In the genomic region with DNA sequence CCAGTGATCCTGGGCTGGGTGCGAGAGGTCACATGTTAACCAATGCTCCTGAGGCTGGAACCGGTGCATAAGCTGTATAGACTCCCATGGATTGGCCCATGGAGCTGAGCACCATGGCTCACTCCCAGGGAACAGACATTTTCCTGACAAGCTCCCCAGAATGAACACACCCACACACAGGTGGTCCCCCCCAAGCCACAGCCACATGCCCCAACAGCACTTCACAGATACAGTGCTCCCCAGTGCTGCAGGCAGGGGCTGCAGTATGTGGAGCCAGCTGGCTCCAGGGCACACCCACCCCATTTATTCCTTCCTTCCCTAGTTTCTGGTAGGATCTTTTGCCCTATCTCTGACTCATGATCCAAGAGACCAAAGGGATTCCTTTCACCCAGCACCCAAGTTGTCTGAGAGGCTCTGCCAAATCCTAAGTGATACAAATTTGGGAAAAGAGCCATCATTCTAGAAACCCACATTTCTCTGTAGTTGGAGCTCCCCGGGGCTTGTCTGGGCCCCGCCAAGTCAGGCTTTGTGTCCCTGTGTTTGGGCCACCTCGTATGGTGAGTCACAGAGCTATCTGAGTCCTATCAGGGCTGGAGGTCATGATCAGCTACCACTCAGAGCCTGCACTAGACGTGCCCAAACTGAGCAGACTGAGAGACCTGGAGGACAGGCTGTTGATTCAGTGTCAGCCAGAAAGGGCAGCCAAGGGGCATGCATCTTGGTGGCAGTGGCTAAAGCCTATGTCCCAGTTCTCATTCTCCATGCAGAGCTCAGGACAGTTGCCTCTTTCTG, we compare ENCODE assay signal across 15 mouse cellular contexts. TPM values are rescaled to one million over a fixed set of nuclear protein-coding genes. Genes with fewer than 3 reads are reported as not detected.
DNase-seq lines count a peak whose midpoint lies in the region; ATAC-seq and TF ChIP-seq lines count a peak whose summit lies in the region.
"Had no signal": no experiment of that assay in that cellular context is flagged by ENCODE, and none has a peak within 500 bp of the region (broad histone marks: within the 10 kb centered on the region; RNA-seq: fewer than 3 reads in every experiment).

No protein-coding gene starts in this region.

- H3K9me3 ChIP-seq in heart, postnatal 0 days (replicated peaks; ENCODE audit: control insufficient read depth, low read length), result no peaks in the 10 kb centered on the region
- H3K9me3 ChIP-seq in stomach, embryonic 16.5 days (replicated peaks; ENCODE audit: control insufficient read depth, low read length), result no peaks in the 10 kb centered on the region
- H3K9me3 ChIP-seq: heart, embryonic 15.5 days had no signal

- intact Hi-C loops in left cerebral cortex, postnatal 10 days (cut with DNase I), result no loop called here

- no peak for TF ChIP-seq EP300 in heart, postnatal 0 days (IDR thresholded peaks at IDR 0.05; ENCODE audit: low read depth)

- peak; percentile 63 for DNase-seq in layer of hippocampus, adult 11-12 months (ENCODE audit: low spot score)
- no peak for DNase-seq in layer of hippocampus, postnatal 25 days (ENCODE audit: extremely low spot score in 1 of 2, low spot score in 1 of 2)
- peak; percentile 52 for DNase-seq in adrenal gland, postnatal 10 days
- DNase-seq in heart, postnatal 0 days (ENCODE audit: low spot score), result no peak
- no peak for DNase-seq in frontal cortex, postnatal 10 days (ENCODE audit: low spot score in 2 of 2)
- DNase-seq in left cerebral cortex, postnatal 10 days (ENCODE audit: extremely low spot score in 1 of 2, low spot score in 2 of 2), result no peak
- DNase-seq: cerebellum, adult 18-20 months; kidney, postnatal 10 days; lung, adult 18-20 months; right cerebral cortex, adult 18-20 months had no signal

- H3K27me3 ChIP-seq in heart, postnatal 0 days (ENCODE audit: control insufficient read depth, insufficient read depth, low read length), result no peaks in the 10 kb centered on the region
- no peaks in the 10 kb centered on the region for H3K27me3 ChIP-seq in stomach, embryonic 16.5 days (ENCODE audit: control insufficient read depth, insufficient read depth, low read length)
- H3K27me3 ChIP-seq: heart, embryonic 15.5 days had no signal

- no peaks in the 10 kb centered on the region for H3K36me3 ChIP-seq in heart, postnatal 0 days (replicated peaks; ENCODE audit: control insufficient read depth, insufficient read depth, low read length)
- H3K36me3 ChIP-seq in stomach, embryonic 16.5 days (ENCODE audit: control insufficient read depth, insufficient read depth, low read length), result no peaks in the 10 kb centered on the region
- H3K36me3 ChIP-seq: heart, embryonic 15.5 days had no signal

- peaks cover 26% of the 10 kb centered on the region for H3K4me1 ChIP-seq in heart, postnatal 0 days (ENCODE audit: control insufficient read depth, insufficient read depth)
- peaks cover 11% of the 10 kb centered on the region; the same call in 1 of the 2 replicates for H3K4me1 ChIP-seq in stomach, embryonic 16.5 days (ENCODE audit: control insufficient read depth, insufficient read depth, low read length)

- peak; percentile 66 for ATAC-seq in heart, postnatal 0 days (ENCODE audit: insufficient read depth, low read depth)
- ATAC-seq in stomach, embryonic 16.5 days (ENCODE audit: insufficient read depth, low FRiP score), result peak; percentile 37; the same call in 1 of the 2 replicates
- ATAC-seq: CD4-positive, CD25-positive, alpha-beta regulatory T cell, adult 4 months had no signal

- TF ChIP-seq CTCF in heart, postnatal 0 days (IDR thresholded peaks at IDR 0.05; ENCODE audit: low read depth), result no peak

- WGBS in heart, postnatal 0 days, result 61% methylated on average over 6 of the region's 6 CpGs
- WGBS in stomach, embryonic 16.5 days, result 68% methylated on average over 6 of the region's 6 CpGs

- H3K4me2 ChIP-seq in heart, postnatal 0 days (ENCODE audit: low read depth, low read length), result no peak overlapping the region
- H3K4me2 ChIP-seq in stomach, embryonic 16.5 days (ENCODE audit: low read depth, low read length), result no peak overlapping the region
- H3K4me2 ChIP-seq: heart, embryonic 15.5 days had no signal

- H3K9ac ChIP-seq in heart, postnatal 0 days (replicated peaks; ENCODE audit: low read depth, low read length), result no peak overlapping the region
- no peak overlapping the region for H3K9ac ChIP-seq in stomach, embryonic 16.5 days (ENCODE audit: low read length)
- H3K9ac ChIP-seq: heart, embryonic 15.5 days had no signal

- no peak overlapping the region for H3K27ac ChIP-seq in heart, postnatal 0 days (ENCODE audit: low read depth)
- H3K27ac ChIP-seq in stomach, embryonic 16.5 days (ENCODE audit: low read length), result no peak overlapping the region
- H3K27ac ChIP-seq: heart, embryonic 15.5 days had no signal

- no peak overlapping the region for H3K4me3 ChIP-seq in heart, postnatal 0 days (ENCODE audit: low read depth, low read length)
- H3K4me3 ChIP-seq in stomach, embryonic 16.5 days (replicated peaks; ENCODE audit: low read length), result no peak overlapping the region
- H3K4me3 ChIP-seq: erythroblast, embryonic 14.5 days; heart, embryonic 15.5 days had no signal

RNA-seq across cellular contexts. Expression of gene Lmo1, which starts 12.4 kb away (rescaled TPM):
- 10 to 100 TPM; 63.2 to 72.8 TPM for total RNA-seq in layer of hippocampus, postnatal 25 days (2021)
- total RNA-seq in adrenal gland, postnatal 10 days (2021), result 10 to 100 TPM in 1 of 2 experiments, 1 to 10 TPM in 1; 8.1 to 12.5 TPM
- total RNA-seq in heart, postnatal 0 days (2014; rRNA removed; ENCODE audit: low replicate concordance), result 6.3 and 17.2 TPM in 2 replicates
- 1.9 and 2.1 TPM in 2 replicates for polyA plus RNA-seq in heart, postnatal 0 days (2015; fragmentation: Nextera tagmentation; extraction: Ambion mirVana)
- 5.2 and 8.3 TPM in 2 replicates for polyA plus RNA-seq in stomach, embryonic 16.5 days (2015; fragmentation: Nextera tagmentation; extraction: Ambion mirVana)
- 10 to 100 TPM; 25.2 to 26.8 TPM for total RNA-seq in left cerebral cortex, postnatal 10 days (2021)
- total RNA-seq: neutrophil, adult 5-6 weeks had no signal
- polyA plus RNA-seq: CD4-positive, CD25-positive, alpha-beta regulatory T cell, adult 4 months; erythroblast, embryonic 14.5 days had no signal

Comparison
In these comparisons a context has a peak if more than half of its experiments do, and no peak if none do; other contexts are left out.
1. DNase-seq: peak in layer of hippocampus, adult 11-12 months (single experiment) and adrenal gland, postnatal 10 days (single experiment); none in layer of hippocampus, postnatal 25 days (0 of 2), heart, postnatal 0 days (single experiment), frontal cortex, postnatal 10 days (0 of 2) and left cerebral cortex, postnatal 10 days (0 of 2).